Mouse (Mus musculus) heart, postnatal 10 days (tissue): ENCODE data around the gene Plpp7. TPM values are rescaled to one million over a fixed set of nuclear protein-coding genes. Genes with fewer than 3 reads are reported as not detected.
A peak's percentile ranks its signal among the peaks of the same experiment; 100 is the strongest.

Experiments
- DNase-seq, 2 experiments: peaks; one replicate each; pipeline ENCODE4 v3.0.0; 2021
- intact Hi-C: fragments of 180-260 bp; cut with DNase I; formaldehyde crosslinking; loops from one replicate; pipeline ENCODE4 v1.15.1; 2025
- total RNA-seq, 2 experiments: library from RNA; stranded (reverse); gene quantifications; 2 replicates each; pipeline ENCODE4 v1.2.3; 2021

Gene Plpp7
- total RNA-seq, 2 experiments from 2014 or later: 29.3 to 31.6 TPM

GRCm38 (mm10) chr2:32131866-32132566 lies 36.7 kb downstream of the Plpp7 start:
- intact Hi-C loops: loop anchor here (2.0 to 10.0 kb wide), 5 partner anchors 49 to 447 kb away; partner anchors contain the start of genes Abl1, Golga2 and Swi5

DNA sequence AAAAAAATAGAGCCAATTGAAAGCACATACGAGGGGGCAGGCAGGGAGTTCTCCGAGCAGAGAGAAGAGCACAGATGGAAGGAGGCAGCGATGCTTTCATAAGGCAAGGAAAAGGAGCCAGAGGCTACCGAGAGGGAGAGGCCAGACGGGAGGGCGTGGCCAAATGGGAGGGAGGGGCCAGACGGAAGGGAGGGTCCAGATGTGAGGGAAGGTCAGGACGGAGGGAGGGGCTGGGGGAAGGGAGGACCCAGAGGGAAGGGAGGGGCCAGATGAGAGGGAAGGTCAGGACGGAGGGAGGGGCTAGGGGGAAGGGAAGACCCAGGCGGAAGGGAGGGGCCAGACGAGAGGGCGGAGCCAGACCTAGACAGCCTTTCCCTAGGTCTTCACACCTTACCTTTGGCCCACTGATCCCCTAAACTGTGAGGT lies 37.3 kb downstream of the Plpp7 start:
- intact Hi-C loops: loop anchor here (5.0 to 10.0 kb wide), 4 partner anchors 95 to 448 kb away; partner anchors contain the start of genes Abl1, Golga2 and Swi5
- DNase-seq: peak in 1 of 2 experiments; percentile 65

More at GRCm38 (mm10) chr2:32131866-32132566, 36.7 kb downstream of the Plpp7 start:
- DNase-seq: no peak

GRCm38 (mm10) chr2:32134039-32134438 lies 38.7 kb downstream of the Plpp7 start:
- intact Hi-C loops: loop anchor here (2.0 to 10.0 kb wide), 5 partner anchors 97 to 449 kb away; partner anchors contain the start of genes Abl1, Golga2 and Swi5
- peak; percentile 90 to 94 for DNase-seq

- intact Hi-C loops: loop anchor here (10.0 kb wide), 1 partner anchor 453 kb away; the partner anchor contains the start of gene Abl1
- peak; percentile 98 for DNase-seq
Measured at GRCm38 (mm10) chr2:32137667-32138266, 42.4 kb downstream of the Plpp7 start.

GRCm38 (mm10) chr2:32139377-32139776 lies 44.0 kb downstream of the Plpp7 start:
- no peak for DNase-seq
- intact Hi-C loops: loop anchor here (10.0 kb wide), 1 partner anchor 455 kb away; the partner anchor contains the start of gene Abl1

GRCm38 (mm10) chr2:32140498-32140934 lies 45.2 kb downstream of the Plpp7 start:
- intact Hi-C loops: no loop called here

DNA sequence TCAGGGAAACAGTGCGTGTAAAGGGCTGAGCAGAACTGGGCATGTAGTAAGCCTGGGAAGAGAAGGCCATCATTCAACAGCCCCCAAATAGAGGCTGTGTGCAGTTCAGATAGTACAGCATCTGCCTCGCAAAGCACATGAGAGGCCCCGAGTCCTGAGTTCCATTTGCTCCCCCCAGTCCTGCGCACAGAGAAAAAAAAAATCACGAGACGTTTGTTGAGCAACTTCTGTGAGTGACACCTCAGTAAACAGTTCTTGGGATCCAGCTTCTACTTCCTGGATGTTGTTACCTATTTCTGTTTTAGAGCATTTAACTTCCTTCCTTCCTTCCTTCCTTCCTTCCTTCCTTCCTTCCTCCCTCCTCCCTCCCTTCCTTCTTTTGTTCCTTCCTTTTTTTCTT lies 46.3 kb downstream of the Plpp7 start:
- DNase-seq: no peak
- intact Hi-C loops: loop anchor here (2.0 kb wide), 1 partner anchor 49 kb away; no protein-coding TSS in a partner anchor

More at GRCm38 (mm10) chr2:32140498-32140934, 45.2 kb downstream of the Plpp7 start:
- no peak for DNase-seq

DNA sequence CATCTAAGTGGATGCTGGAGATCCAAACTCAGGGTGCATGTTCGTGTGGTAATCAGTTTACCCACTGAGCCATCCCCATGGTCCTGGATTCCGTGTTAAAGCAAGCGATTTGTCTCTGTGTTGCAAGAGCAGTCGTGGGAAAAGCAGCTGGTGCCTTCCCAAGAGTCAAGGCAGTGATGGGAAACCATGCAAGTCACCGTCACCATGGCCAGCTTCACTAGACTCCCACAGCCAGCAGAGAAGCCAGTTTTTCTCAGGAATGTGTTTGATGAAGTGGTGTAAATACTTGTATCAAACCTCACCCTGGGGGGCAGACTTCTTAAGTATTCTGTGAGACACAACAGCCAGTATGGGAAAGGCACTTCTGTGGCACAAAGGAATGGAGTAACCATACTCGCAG lies 47.0 kb downstream of the Plpp7 start:
- intact Hi-C loops: loop anchor here (2.0 kb wide), 1 partner anchor 48 kb away; no protein-coding TSS in a partner anchor
- no peak for DNase-seq

- intact Hi-C loops: no loop called here
- no peak for DNase-seq
Measured at GRCm38 (mm10) chr2:32144633-32145032, 49.3 kb downstream of the Plpp7 start.

GRCm38 (mm10) chr2:32146617-32147162 lies 51.4 kb downstream of the Plpp7 start:
- no peak for DNase-seq
- intact Hi-C loops: no loop called here

DNA sequence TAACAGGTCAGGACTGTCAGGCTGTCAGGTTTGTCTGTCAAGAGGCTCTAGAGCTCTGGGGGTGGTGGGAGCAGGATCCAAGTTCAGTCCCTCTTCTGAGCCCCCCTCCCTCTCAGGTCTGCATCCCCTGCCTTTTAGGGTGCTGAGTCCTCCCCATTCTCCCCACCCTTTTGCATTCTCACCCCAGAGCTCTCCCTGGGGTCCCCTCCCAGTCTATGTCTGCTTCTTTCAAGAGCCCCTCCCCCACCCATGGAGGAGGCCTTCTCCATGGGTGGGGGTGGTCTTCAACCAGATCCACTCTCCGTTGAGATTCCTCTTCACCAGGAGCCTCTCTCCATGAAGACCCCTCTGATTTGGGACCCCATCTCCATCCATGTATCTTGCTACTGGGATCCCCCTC lies 54.8 kb downstream of the Plpp7 start:
- intact Hi-C loops: loop anchor here (5.0 kb wide), 1 partner anchor 87 kb away; the partner anchor contains the start of gene Pomt1
- no peak for DNase-seq

DNA sequence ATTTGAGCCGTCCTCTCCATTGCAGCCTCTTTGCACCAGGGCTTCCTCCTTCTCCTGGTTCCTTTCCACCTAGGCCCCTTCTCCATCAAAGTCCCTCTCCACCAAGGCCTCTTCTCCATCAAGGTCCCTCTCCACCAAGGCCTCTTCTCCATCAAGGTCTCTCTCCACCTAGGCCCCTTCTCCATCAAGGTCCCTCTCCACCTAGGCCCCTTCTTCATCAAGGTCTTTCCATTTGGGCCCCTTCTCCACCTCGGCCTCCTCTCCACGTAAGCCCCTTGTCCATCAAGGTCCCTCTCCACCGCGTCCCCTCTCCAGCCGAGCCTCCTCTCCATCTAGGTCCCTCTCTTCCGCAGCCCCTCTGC lies 55.2 kb downstream of the Plpp7 start:
- no peak for DNase-seq
- intact Hi-C loops: loop anchor here (5.0 kb wide), 1 partner anchor 87 kb away; the partner anchor contains the start of gene Pomt1

GRCm38 (mm10) chr2:32150924-32151659 lies 55.8 kb downstream of the Plpp7 start, which contains the start of gene Prrc2b:
Prrc2b (plus strand) TSS chr2:32151082.
- peak; percentile 76 for DNase-seq
- intact Hi-C loops: loop anchor here (5.0 kb wide), 1 partner anchor 86 kb away; the partner anchor contains the start of gene Pomt1

- intact Hi-C loops: loop anchor here (2.0 to 5.0 kb wide), 3 partner anchors 23 to 85 kb away; partner anchors contain the start of gene Pomt1
- DNase-seq: peak in 1 of 2 experiments; percentile 56
Measured at GRCm38 (mm10) chr2:32151660-32152366, 56.5 kb downstream of the Plpp7 start.

DNA sequence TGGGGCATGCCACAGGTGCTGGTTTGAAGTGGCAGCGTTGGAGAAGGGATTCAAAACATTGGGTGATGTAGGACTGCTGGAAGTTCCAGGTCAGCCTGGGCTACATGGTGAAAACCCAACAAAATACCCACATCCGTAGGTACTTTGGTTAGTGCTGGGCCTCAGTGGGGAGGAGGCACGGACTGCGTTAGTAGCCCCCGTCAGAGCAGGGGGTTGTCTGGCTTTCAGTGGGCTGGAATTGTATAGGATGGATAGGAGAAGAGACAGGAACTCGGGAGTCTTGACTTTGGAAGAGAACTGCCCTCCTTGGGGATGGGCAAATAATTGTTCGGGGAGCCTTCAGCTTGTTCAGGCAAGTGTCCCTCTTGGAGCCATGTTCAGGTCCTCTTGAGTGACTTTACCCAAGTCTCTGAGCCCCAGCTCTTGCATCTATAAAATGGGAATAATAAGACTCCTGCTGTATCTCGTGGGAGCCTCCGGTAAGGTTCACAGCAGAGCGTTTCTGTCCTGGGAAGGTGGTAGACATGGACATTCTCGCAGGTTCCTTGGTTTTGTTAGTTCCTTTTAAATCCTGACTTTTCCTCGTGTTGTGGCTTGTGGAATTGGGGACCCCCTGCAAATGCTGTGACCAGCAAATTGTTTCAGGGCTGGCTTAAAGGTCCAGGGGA lies 57.2 kb downstream of the Plpp7 start:
- intact Hi-C loops: loop anchor here (2.0 to 5.0 kb wide), 3 partner anchors 22 to 85 kb away; partner anchors contain the start of gene Pomt1

DNA sequence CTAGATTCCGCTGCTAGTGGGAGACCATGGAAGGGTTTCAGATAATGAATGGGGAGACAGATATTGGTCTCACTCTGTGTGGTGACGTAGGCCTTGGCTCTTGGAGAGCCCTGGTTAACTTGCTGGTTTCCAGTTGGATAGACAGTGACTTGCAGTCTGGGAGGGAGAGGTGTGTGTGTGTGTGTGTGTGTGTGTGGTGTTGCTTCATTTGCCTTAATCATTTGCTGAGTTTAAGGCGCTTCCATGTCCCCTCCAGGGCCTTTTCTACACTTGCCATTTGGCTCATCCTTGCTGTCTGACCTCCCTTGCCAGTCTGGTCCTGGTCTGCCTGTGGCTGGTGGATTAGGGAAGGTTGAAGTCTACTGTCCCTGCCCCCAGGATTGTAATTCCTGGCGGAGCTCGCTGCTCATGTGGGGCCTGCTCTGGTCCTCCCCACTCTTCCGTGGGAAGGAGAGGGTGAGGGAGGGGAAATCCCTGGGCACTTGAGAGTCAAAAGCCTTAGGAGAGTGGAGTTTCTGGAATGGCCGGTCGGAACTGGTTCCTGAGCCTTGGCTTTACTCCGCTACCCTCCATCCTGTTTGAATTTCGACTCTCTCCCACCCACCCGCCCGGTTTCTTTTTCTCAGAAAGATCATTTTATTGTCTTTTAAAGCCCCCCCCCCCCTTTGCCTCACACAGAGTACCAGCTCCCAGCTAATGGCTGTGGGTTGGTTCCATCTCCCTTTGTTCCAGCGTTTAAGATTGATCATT lies 57.9 kb downstream of the Plpp7 start:
- DNase-seq: peak in 1 of 2 experiments; percentile 60
- intact Hi-C loops: loop anchor here (2.0 to 5.0 kb wide), 3 partner anchors 22 to 84 kb away; partner anchors contain the start of gene Pomt1

More for the DNA sequence above, 57.2 kb downstream of the Plpp7 start:
- DNase-seq: no peak

DNA sequence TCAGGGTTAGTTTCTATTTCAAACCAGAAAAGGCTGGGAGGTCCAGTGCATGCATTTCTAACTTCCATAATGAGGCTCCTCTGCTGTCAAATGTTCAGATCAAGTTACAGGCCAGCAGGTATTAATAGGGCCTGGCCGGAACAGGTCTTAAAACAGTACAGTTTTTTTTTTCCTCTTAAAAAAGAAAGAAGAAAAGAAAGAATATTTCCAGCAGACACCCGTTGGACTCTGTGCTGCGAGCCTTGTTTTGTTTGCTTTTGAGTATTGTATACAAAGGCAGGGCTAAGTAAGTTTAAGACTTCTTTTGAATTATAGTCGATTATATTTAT lies 58.4 kb downstream of the Plpp7 start:
- intact Hi-C loops: loop anchor here (2.0 to 5.0 kb wide), 3 partner anchors 21 to 84 kb away; partner anchors contain the start of gene Pomt1
- no peak for DNase-seq
